Mouse (Mus musculus): ENCODE results near the gene Ncf2.

DNA sequence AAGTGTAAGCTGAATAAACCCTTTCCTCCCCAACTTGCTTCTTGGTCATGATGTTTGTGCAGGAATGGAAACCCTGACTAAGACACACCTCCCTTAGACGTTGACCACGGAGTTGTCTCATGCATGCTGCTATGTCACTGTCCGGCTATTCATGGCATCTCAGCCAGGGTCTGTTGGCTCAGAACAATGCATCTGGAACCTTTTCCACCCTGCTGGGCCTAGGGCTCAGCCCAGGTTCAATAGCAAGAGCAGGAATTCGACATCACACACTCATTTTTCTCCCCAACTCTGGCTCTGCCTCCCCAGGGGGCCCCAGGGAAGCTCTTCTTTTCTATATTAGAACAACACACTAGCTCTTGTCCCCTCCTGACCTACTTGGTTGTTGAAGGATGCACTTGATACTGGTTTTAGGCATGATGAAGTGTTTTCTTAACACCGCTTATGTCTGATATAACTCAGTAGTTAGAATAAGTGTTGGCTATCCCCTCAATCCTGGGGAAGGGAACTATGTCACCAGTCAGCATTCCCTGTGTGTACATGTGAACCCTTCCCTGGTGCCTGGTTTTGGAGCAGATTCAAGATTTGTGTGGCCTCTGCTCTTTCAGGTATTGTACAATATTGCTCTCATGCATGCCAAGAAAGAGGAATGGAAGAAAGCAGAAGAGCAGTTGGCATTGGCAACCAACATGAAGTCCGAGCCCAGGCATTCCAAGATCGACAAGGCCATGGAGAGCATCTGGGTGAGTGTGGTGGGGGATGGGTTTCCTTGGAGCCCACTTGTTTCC is 21.1 kb downstream of the Ncf2 start:
- TF ChIP-seq CTCF (IDR thresholded peaks at IDR 0.05; ENCODE audit: low read depth, low read length) (no peak), GATA1 (IDR thresholded peaks at IDR 0.05; ENCODE audit: borderline replicate concordance, low read length) (no peak), GATA2 (IDR thresholded peaks at IDR 0.05; ENCODE audit: borderline replicate concordance, low read depth, low read length) (no peak), POLR2AphosphoS5 (IDR thresholded peaks at IDR 0.05; ENCODE audit: insufficient replicate concordance, low read depth, low read length) (no peak)

Data from G1E (cell line).